Mouse (Mus musculus): ENCODE data around the gene Arf3. TPM values are rescaled to one million over a fixed set of nuclear protein-coding genes. Genes with fewer than 3 reads are reported as not detected.
A peak's percentile ranks its signal among the peaks of the same experiment; 100 is the strongest.

Arf3 gene
- polyA plus RNA-seq, 1 experiment from 2014 or later, result 25.3 TPM

DNA sequence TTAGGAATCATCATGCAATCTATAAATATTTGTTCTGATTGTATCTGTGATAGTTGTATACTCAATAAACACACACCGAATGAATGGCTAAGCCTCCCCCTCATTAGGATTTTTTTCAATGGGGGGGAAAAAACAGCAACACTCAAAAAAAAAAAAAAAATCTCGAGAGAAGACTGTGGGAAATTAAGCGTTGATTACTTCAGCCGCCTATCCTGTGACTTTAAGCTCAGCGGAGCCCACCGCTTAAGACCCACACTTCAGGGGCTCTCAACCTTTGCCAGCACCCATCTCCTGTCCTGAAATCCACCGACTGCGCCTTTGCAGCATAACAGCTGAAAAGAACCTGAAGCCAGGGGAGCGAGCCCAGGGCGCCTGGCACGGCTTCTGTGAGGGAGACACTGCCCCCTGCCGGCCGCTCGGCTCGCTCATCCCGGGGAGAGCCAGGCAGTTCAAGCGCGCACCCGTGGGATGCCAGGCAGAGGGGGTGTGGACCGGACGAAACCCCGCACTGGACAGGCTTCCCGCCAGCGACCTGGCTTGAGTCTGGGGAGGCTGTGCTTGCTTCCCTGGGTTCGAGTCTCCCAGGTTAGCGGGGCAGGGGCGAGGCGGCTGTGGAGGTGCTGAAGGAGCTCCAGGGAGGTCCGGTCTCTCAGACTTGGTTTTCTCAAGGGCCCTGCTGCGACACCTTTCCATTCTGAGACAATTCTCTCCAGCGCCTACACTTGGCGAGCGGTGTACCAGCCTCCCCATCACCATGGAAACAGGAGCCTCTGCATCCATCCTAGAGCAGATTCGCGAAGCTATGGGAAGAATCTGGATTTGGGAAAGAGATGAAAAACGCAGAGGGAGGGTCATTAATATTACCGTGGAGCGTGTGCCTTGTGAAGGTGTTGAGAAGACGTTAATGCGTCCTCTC is 63.6 kb downstream of the Arf3 start:
- DNase-seq (ENCODE audit: low spot score), result peak; percentile 87
- 7% methylated on average over 40 of the region's 40 CpGs for WGBS
- ATAC-seq (replicated peaks; ENCODE audit: low FRiP score), result peak; percentile 64
- H3K36me3 ChIP-seq (ENCODE audit: control insufficient read depth, insufficient read depth, low read length), result no peaks in the 10 kb centered on the region
- H3K4me3 ChIP-seq (ENCODE audit: low read depth, low read length), result peak overlapping the region; percentile 29
- H3K9ac ChIP-seq (ENCODE audit: low read depth, low read length), result no peak overlapping the region
- peaks cover 11% of the 10 kb centered on the region; the same call in 1 of the 2 replicates for H3K4me1 ChIP-seq (replicated peaks; ENCODE audit: control insufficient read depth, insufficient read depth, low read length)
- H3K9me3 ChIP-seq (ENCODE audit: control insufficient read depth, low read length), result no peaks in the 10 kb centered on the region
- peaks cover 48% of the 10 kb centered on the region for H3K27me3 ChIP-seq (replicated peaks; ENCODE audit: control insufficient read depth, insufficient read depth, low read length)
- peak overlapping the region; percentile 59 for H3K4me2 ChIP-seq
- no peak overlapping the region for H3K27ac ChIP-seq (ENCODE audit: low read depth, low read length)

DNA sequence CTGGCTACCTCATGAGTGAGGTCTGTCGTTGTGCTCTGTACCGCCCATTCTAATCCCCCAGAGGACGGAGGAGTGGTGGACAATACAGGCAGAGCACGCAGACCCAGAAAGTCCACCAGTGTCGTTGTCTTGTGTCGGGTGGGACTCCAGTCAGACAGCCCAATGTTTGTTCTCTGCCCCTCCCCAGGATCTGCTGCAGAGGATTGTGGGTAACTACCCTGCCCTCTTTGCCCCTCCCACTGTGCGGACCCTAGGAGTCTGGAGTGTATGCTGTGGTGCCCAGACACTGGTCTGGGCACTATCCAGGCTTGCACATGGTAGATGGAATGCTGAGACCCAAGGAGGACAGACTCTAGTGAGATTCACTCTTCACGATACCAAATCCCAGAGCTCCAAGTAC is 66.8 kb downstream of the Arf3 start:
- H3K4me1 ChIP-seq (replicated peaks; ENCODE audit: control insufficient read depth, insufficient read depth, low read length), result peaks cover 11% of the 10 kb centered on the region; the same call in 1 of the 2 replicates
- DNase-seq (ENCODE audit: low spot score) (no peak), ATAC-seq (replicated peaks; ENCODE audit: low FRiP score) (no peak)
- H3K27me3 ChIP-seq (replicated peaks; ENCODE audit: control insufficient read depth, insufficient read depth, low read length), result peaks cover 28% of the 10 kb centered on the region
- no peak overlapping the region for H3K27ac ChIP-seq (ENCODE audit: low read depth, low read length)
- no peak overlapping the region for H3K4me3 ChIP-seq (ENCODE audit: low read depth, low read length)
- no peak overlapping the region for H3K9ac ChIP-seq (ENCODE audit: low read depth, low read length)
- 33% methylated on average over 8 of the region's 8 CpGs for WGBS
- H3K36me3 ChIP-seq (ENCODE audit: control insufficient read depth, insufficient read depth, low read length), result no peaks in the 10 kb centered on the region
- H3K9me3 ChIP-seq (ENCODE audit: control insufficient read depth, low read length), result no peaks in the 10 kb centered on the region
- H3K4me2 ChIP-seq, result no peak overlapping the region

GRCm38 (mm10) chr15:98695726-98696125 is 67.3 kb downstream of the Arf3 start:
- no peak for DNase-seq (ENCODE audit: low spot score)
- H3K27me3 ChIP-seq (replicated peaks; ENCODE audit: control insufficient read depth, insufficient read depth, low read length), result peaks cover 23% of the 10 kb centered on the region
- H3K9me3 ChIP-seq (ENCODE audit: control insufficient read depth, low read length), result no peaks in the 10 kb centered on the region
- no peak overlapping the region for H3K4me2 ChIP-seq
- peaks cover 11% of the 10 kb centered on the region; the same call in 1 of the 2 replicates for H3K4me1 ChIP-seq (replicated peaks; ENCODE audit: control insufficient read depth, insufficient read depth, low read length)
- H3K9ac ChIP-seq (ENCODE audit: low read depth, low read length), result no peak overlapping the region
- no peaks in the 10 kb centered on the region for H3K36me3 ChIP-seq (ENCODE audit: control insufficient read depth, insufficient read depth, low read length)
- no peak overlapping the region for H3K4me3 ChIP-seq (ENCODE audit: low read depth, low read length)
- no peak for ATAC-seq (replicated peaks; ENCODE audit: low FRiP score)
- H3K27ac ChIP-seq (ENCODE audit: low read depth, low read length), result no peak overlapping the region
- WGBS, result 44% methylated on average over 9 of the region's 9 CpGs

GRCm38 (mm10) chr15:98692171-98692715 is 70.8 kb downstream of the Arf3 start:
- ATAC-seq (replicated peaks; ENCODE audit: low FRiP score) (no peak), DNase-seq (ENCODE audit: low spot score) (no peak)
- peaks cover 4% of the 10 kb centered on the region; the same call in 1 of the 2 replicates for H3K4me1 ChIP-seq (replicated peaks; ENCODE audit: control insufficient read depth, insufficient read depth, low read length)

GRCm38 (mm10) chr15:98691486-98692147 is 71.4 kb downstream of the Arf3 start:
- H3K4me3 ChIP-seq (ENCODE audit: low read depth, low read length), result no peak overlapping the region
- H3K27ac ChIP-seq (ENCODE audit: low read depth, low read length), result no peak overlapping the region
- H3K4me2 ChIP-seq, result no peak overlapping the region
- H3K36me3 ChIP-seq (ENCODE audit: control insufficient read depth, insufficient read depth, low read length), result no peaks in the 10 kb centered on the region
- peaks cover 5% of the 10 kb centered on the region; the same call in 1 of the 2 replicates for H3K27me3 ChIP-seq (replicated peaks; ENCODE audit: control insufficient read depth, insufficient read depth, low read length)
- no peak overlapping the region for H3K9ac ChIP-seq (ENCODE audit: low read depth, low read length)
- H3K9me3 ChIP-seq (ENCODE audit: control insufficient read depth, low read length), result no peaks in the 10 kb centered on the region
- peaks cover 4% of the 10 kb centered on the region; the same call in 1 of the 2 replicates for H3K4me1 ChIP-seq (replicated peaks; ENCODE audit: control insufficient read depth, insufficient read depth, low read length)
- DNase-seq (ENCODE audit: low spot score) (no peak), ATAC-seq (replicated peaks; ENCODE audit: low FRiP score) (no peak)
- WGBS, result 67% methylated on average over 7 of the region's 7 CpGs

More at GRCm38 (mm10) chr15:98692171-98692715, 70.8 kb downstream of the Arf3 start:
- Histone ChIP-seq H3K9ac (ENCODE audit: low read depth, low read length) (no peak overlapping the region), H3K4me3 (ENCODE audit: low read depth, low read length) (no peak overlapping the region), H3K27me3 (replicated peaks; ENCODE audit: control insufficient read depth, insufficient read depth, low read length) (peaks cover 5% of the 10 kb centered on the region; the same call in 1 of the 2 replicates), H3K4me2 (no peak overlapping the region), H3K9me3 (ENCODE audit: control insufficient read depth, low read length) (no peaks in the 10 kb centered on the region), H3K27ac (ENCODE audit: low read depth, low read length) (no peak overlapping the region), H3K36me3 (ENCODE audit: control insufficient read depth, insufficient read depth, low read length) (no peaks in the 10 kb centered on the region)
- 35% methylated on average over 11 of the region's 11 CpGs for WGBS

GRCm38 (mm10) chr15:98689682-98690081 is 73.3 kb downstream of the Arf3 start:
- no peak for DNase-seq (ENCODE audit: low spot score)
- H3K27me3 ChIP-seq (replicated peaks; ENCODE audit: control insufficient read depth, insufficient read depth, low read length), result no peaks in the 10 kb centered on the region; the same call in 1 of the 2 replicates
- no peak overlapping the region for H3K27ac ChIP-seq (ENCODE audit: low read depth, low read length)
- no peak overlapping the region for H3K4me2 ChIP-seq
- no peak overlapping the region for H3K9ac ChIP-seq (ENCODE audit: low read depth, low read length)
- ATAC-seq (replicated peaks; ENCODE audit: low FRiP score), result no peak
- no peaks in the 10 kb centered on the region for H3K36me3 ChIP-seq (ENCODE audit: control insufficient read depth, insufficient read depth, low read length)
- H3K9me3 ChIP-seq (ENCODE audit: control insufficient read depth, low read length), result no peaks in the 10 kb centered on the region
- no peak overlapping the region for H3K4me3 ChIP-seq (ENCODE audit: low read depth, low read length)
- no peaks in the 10 kb centered on the region for H3K4me1 ChIP-seq (replicated peaks; ENCODE audit: control insufficient read depth, insufficient read depth, low read length)
- 75% methylated on average over 2 of the region's 2 CpGs for WGBS

Other genes starting within 250 kb of the Arf3 start
- gene Kansl2, start 228.9 kb downstream of the Arf3 start, polyA plus RNA-seq (2014; fragmentation: Nextera tagmentation; extraction: Ambion mirVana), result 92.6 and 94.2 TPM in 2 replicates
- gene Ccnt1, start 192.3 kb downstream of the Arf3 start, polyA plus RNA-seq (2014; fragmentation: Nextera tagmentation; extraction: Ambion mirVana), result 56.0 and 56.3 TPM in 2 replicates
- 0.55 TPM in 1 of 2 replicates, not detected in the other for gene 4930415O20Rik, start 192.2 kb downstream of the Arf3 start, polyA plus RNA-seq (2014; fragmentation: Nextera tagmentation; extraction: Ambion mirVana)
- 8.3 and 12.3 TPM in 2 replicates for gene Adcy6, start 153.1 kb downstream of the Arf3 start, polyA plus RNA-seq (2014; fragmentation: Nextera tagmentation; extraction: Ambion mirVana)
- 13.2 TPM in 2 replicates for gene Cacnb3, start 132.4 kb downstream of the Arf3 start, polyA plus RNA-seq (2014; fragmentation: Nextera tagmentation; extraction: Ambion mirVana)
- 18.8 and 19.4 TPM in 2 replicates for gene Ddx23, start 100.3 kb downstream of the Arf3 start, polyA plus RNA-seq (2014; fragmentation: Nextera tagmentation; extraction: Ambion mirVana)
- 0.60 and 0.68 TPM in 2 replicates for gene Rnd1, start 85.8 kb downstream of the Arf3 start, polyA plus RNA-seq (2014; fragmentation: Nextera tagmentation; extraction: Ambion mirVana)
- gene Ccdc65, start 55.0 kb downstream of the Arf3 start, polyA plus RNA-seq (2014; fragmentation: Nextera tagmentation; extraction: Ambion mirVana), result 0.09 and 0.19 TPM in 2 replicates
- 101 and 105 TPM in 2 replicates for gene Fkbp11, start 35.0 kb downstream of the Arf3 start, polyA plus RNA-seq (2014; fragmentation: Nextera tagmentation; extraction: Ambion mirVana)
- gene Wnt10b, start 14.9 kb upstream of the Arf3 start, polyA plus RNA-seq (2014; fragmentation: Nextera tagmentation; extraction: Ambion mirVana), result not detected in 2 replicates
- gene Wnt1, start 26.6 kb upstream of the Arf3 start, polyA plus RNA-seq (2014; fragmentation: Nextera tagmentation; extraction: Ambion mirVana), result not detected in 2 replicates
- 0.12 and 0.16 TPM in 2 replicates for gene Ddn, start 46.3 kb upstream of the Arf3 start, polyA plus RNA-seq (2014; fragmentation: Nextera tagmentation; extraction: Ambion mirVana)
- gene Prkag1, start 68.3 kb upstream of the Arf3 start, polyA plus RNA-seq (2014; fragmentation: Nextera tagmentation; extraction: Ambion mirVana), result 128 and 140 TPM in 2 replicates
- gene Kmt2d, start 108.0 kb upstream of the Arf3 start, polyA plus RNA-seq (2014; fragmentation: Nextera tagmentation; extraction: Ambion mirVana), result 14.3 and 17.0 TPM in 2 replicates
- gene Rhebl1, start 131.3 kb upstream of the Arf3 start, polyA plus RNA-seq (2014; fragmentation: Nextera tagmentation; extraction: Ambion mirVana), result 6.7 and 7.4 TPM in 2 replicates
- 0.37 and 0.45 TPM in 2 replicates for gene Dhh, start 135.3 kb upstream of the Arf3 start, polyA plus RNA-seq (2014; fragmentation: Nextera tagmentation; extraction: Ambion mirVana)
- gene Lmbr1l, start 155.0 kb upstream of the Arf3 start, polyA plus RNA-seq (2014; fragmentation: Nextera tagmentation; extraction: Ambion mirVana), result 1.6 and 2.8 TPM in 2 replicates
- gene Tuba1b, start 171.4 kb upstream of the Arf3 start, polyA plus RNA-seq (2014; fragmentation: Nextera tagmentation; extraction: Ambion mirVana), result 1,854 and 2,015 TPM in 2 replicates
- not detected in 2 replicates for gene Gm49450, start 190.3 kb upstream of the Arf3 start, polyA plus RNA-seq (2014; fragmentation: Nextera tagmentation; extraction: Ambion mirVana)
- gene Tuba1a, start 190.5 kb upstream of the Arf3 start, polyA plus RNA-seq (2014; fragmentation: Nextera tagmentation; extraction: Ambion mirVana), result 419 and 432 TPM in 2 replicates